In the genomic region with DNA sequence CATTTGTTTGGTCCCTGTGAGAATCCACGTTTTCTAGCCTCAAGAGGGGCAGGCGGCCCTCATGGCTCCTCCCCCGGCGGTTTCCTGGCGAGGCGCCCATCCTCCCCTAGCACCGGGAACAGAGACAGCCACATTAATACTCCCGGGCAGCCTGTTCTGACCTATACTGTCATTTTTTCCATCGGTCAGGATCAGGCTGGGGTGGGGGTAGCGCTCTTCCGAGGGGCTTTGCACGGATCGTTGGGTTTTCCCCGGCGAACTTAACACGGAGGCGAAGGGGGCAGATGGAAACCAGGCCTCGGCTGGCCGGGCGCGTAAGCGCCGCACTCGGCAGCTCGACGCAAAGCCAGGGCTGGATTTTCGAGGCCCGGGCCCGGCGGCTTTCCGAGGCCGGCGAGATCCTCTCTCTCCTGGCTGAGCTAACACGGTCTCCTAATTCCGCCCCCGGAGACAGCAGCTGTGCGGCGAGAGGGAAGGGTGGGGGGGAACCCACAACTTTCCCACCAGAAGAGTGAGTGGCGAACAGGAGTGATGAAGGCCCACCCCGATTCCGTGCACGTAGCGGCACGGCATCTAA, we compare ENCODE assay signal across 7 mouse cellular contexts. TPM values are rescaled to one million over a fixed set of nuclear protein-coding genes. Genes with fewer than 3 reads are reported as not detected.
DNase-seq lines count a peak whose midpoint lies in the region; ATAC-seq and TF ChIP-seq lines count a peak whose summit lies in the region.

No protein-coding gene starts in this region.

- no peaks in the 10 kb centered on the region for H3K36me3 ChIP-seq in CH12.LX (replicated peaks in 1 of 2; ENCODE audit: control insufficient read depth in 1 of 2, insufficient read depth in 1 of 2, low read length in 1 of 2)
- no peaks in the 10 kb centered on the region for H3K36me3 ChIP-seq in heart, embryonic 16.5 days (ENCODE audit: control insufficient read depth, insufficient read depth)

- no peak; the same call in 1 of the 2 replicates for TF ChIP-seq RAD21 in CH12.LX (IDR thresholded peaks at IDR 0.05; ENCODE audit: low read depth, low read length)

- 5% methylated on average over 44 of the region's 44 CpGs for WGBS in heart, embryonic 16.5 days

- peak; percentile 17; the same call in 1 of the 2 replicates for TF ChIP-seq POLR2A in CH12.LX (IDR thresholded peaks at IDR 0.05; ENCODE audit: low read depth, low read length)
- 0 out of 2 replicates have a peak, but pooled peaks have one; percentile 43 for TF ChIP-seq POLR2A in embryonic fibroblast, embryonic 13.5 days (IDR thresholded peaks at IDR 0.05; ENCODE audit: low read depth, low read length)

- in situ Hi-C loops in CH12.LX (cut with MboI; ENCODE audit: low pct_ligation_motif_present, low pct_unique_long_range_greater_than_20kb, low sequenced_read_pairs) = no loop called here

- no peaks in the 10 kb centered on the region for H3K27me3 ChIP-seq in CH12.LX (replicated peaks)
- peaks cover 26% of the 10 kb centered on the region; the same call in 1 of the 2 replicates for H3K27me3 ChIP-seq in heart, embryonic 16.5 days (ENCODE audit: control insufficient read depth, insufficient read depth, low read length)

- peak; percentile 61 for DNase-seq in CH12.LX (ENCODE audit: extremely low read depth)
- DNase-seq in NIH3T3 (ENCODE audit: low read depth) = peak; percentile 73
- peak; percentile 70 to 84 for DNase-seq in kidney, postnatal 36 days
- peak; percentile 63 for DNase-seq in lung, postnatal 25 days (ENCODE audit: low spot score)
- peak; percentile 74 for DNase-seq in right cerebral cortex, postnatal 4 days

- peak overlapping the region; percentile 27 for H3K27ac ChIP-seq in CH12.LX (ENCODE audit: insufficient read depth, low read depth)
- peak overlapping the region; percentile 92 for H3K27ac ChIP-seq in embryonic fibroblast, embryonic 13.5 days (ENCODE audit: insufficient read depth, low read length)
- H3K27ac ChIP-seq in heart, embryonic 16.5 days (ENCODE audit: low read length) = peak overlapping the region; percentile 90

- H3K4me3 ChIP-seq in CH12.LX (replicated peaks in 1 of 3; ENCODE audit: low read depth in 2 of 3, low read length in 2 of 3, poor library complexity in 1 of 3) = peak overlapping the region in 2 of 3 experiments; percentile 28 to 75
- no peak overlapping the region for H3K4me3 ChIP-seq in embryonic fibroblast, embryonic 13.5 days (ENCODE audit: insufficient read depth, low read length)
- H3K4me3 ChIP-seq in heart, embryonic 16.5 days (ENCODE audit: low read length) = peak overlapping the region; percentile 60

- no peak for TF ChIP-seq CTCF in CH12.LX (conservative IDR thresholded peaks at IDR 0.05 in 1 of 2, IDR thresholded peaks at IDR 0.05 in 1 of 2; ENCODE audit: low read depth in 2 of 2, low read length in 2 of 2)
- no peak for TF ChIP-seq CTCF in embryonic fibroblast, embryonic 13.5 days (IDR thresholded peaks at IDR 0.05; ENCODE audit: borderline replicate concordance, insufficient read depth, low read length)

- peak; percentile 46 for ATAC-seq in heart, embryonic 16.5 days (replicated peaks; ENCODE audit: extremely low read depth, insufficient read depth, low FRiP score)

- dilution Hi-C loops in CH12.LX (cut with MboI; ENCODE audit: extremely low pct_ligation_motif_present, extremely low pct_unique_long_range_greater_than_20kb, low sequenced_read_pairs) = no loop called here

- peak; percentile 53 for TF ChIP-seq EP300 in CH12.LX (IDR thresholded peaks at IDR 0.05; ENCODE audit: low read length)

- H3K9ac ChIP-seq in CH12.LX (ENCODE audit: insufficient read depth, low read depth) = peak overlapping the region; percentile 90
- H3K9ac ChIP-seq in heart, embryonic 16.5 days (ENCODE audit: low read length) = peak overlapping the region; percentile 81

- H3K4me1 ChIP-seq in CH12.LX (ENCODE audit: control insufficient read depth in 1 of 2, insufficient read depth in 2 of 2) = peaks cover 0 to 11% of the 10 kb centered on the region in 2 experiments; a peak in 3 of 4 replicates
- H3K4me1 ChIP-seq in embryonic fibroblast, embryonic 13.5 days (ENCODE audit: control insufficient read depth, insufficient read depth, low read length) = 0 out of 2 replicates have a peak, but pooled peaks cover 2% of the 10 kb centered on the region
- peaks cover 22% of the 10 kb centered on the region for H3K4me1 ChIP-seq in heart, embryonic 16.5 days (ENCODE audit: control insufficient read depth, insufficient read depth, low read length)

- no peaks in the 10 kb centered on the region for H3K79me2 ChIP-seq in CH12.LX (replicated peaks; ENCODE audit: control insufficient read depth, extremely low read depth, insufficient read depth, poor library complexity, severe bottlenecking)

- H3K4me2 ChIP-seq in CH12.LX (ENCODE audit: insufficient read depth, low read depth, poor library complexity, severe bottlenecking) = peak overlapping the region; percentile 41
- peak overlapping the region; percentile 71 for H3K4me2 ChIP-seq in heart, embryonic 16.5 days (ENCODE audit: low read depth, low read length)

- peaks cover 4% of the 10 kb centered on the region for H3K9me3 ChIP-seq in CH12.LX (replicated peaks; ENCODE audit: low read length)
- H3K9me3 ChIP-seq in heart, embryonic 16.5 days (replicated peaks; ENCODE audit: control insufficient read depth, low read length) = no peaks in the 10 kb centered on the region

TF ChIP-seq in CH12.LX, 34 proteins besides CTCF, POLR2A, EP300 and RAD21:
- TF ChIP-seq JUN (IDR thresholded peaks at IDR 0.05; ENCODE audit: insufficient read depth, low read depth, low read length) (peak; percentile 86), MYC (IDR thresholded peaks at IDR 0.05; ENCODE audit: low read depth, low read length) (peak; percentile 55; the same call in 1 of the 2 replicates), ELF1 (IDR thresholded peaks at IDR 0.05; ENCODE audit: low read depth, low read length) (no peak), IRF4 (IDR thresholded peaks at IDR 0.05; ENCODE audit: low read depth, low read length) (peak; percentile 63), JUND (conservative IDR thresholded peaks at IDR 0.05; ENCODE audit: low read depth, low read length) (peak; percentile 60; the same call in 1 of the 2 replicates), TCF12 (IDR thresholded peaks at IDR 0.05; ENCODE audit: low read depth, low read length) (peak; percentile 73; the same call in 1 of the 2 replicates), BHLHE40 (IDR thresholded peaks at IDR 0.05; ENCODE audit: low read depth, low read length) (peak; percentile 63), MXI1 (IDR thresholded peaks at IDR 0.05; ENCODE audit: low read depth, low read length) (no peak), UBTF (IDR thresholded peaks at IDR 0.05; ENCODE audit: low read depth, low read length) (peak; percentile 74; the same call in 1 of the 2 replicates), MEF2A (IDR thresholded peaks at IDR 0.05; ENCODE audit: borderline replicate concordance, low read depth, low read length) (peak; percentile 79), E2F4 (IDR thresholded peaks at IDR 0.05; ENCODE audit: insufficient replicate concordance, low read depth, low read length) (no peak), ETS1 (conservative IDR thresholded peaks at IDR 0.05; ENCODE audit: low read depth, low read length) (peak; percentile 84), CHD2 (IDR thresholded peaks at IDR 0.05; ENCODE audit: low read length) (peak; percentile 87), MAZ (IDR thresholded peaks at IDR 0.05; ENCODE audit: low read depth, low read length) (0 out of 2 replicates have a peak, but pooled peaks have one; percentile 44), PAX5 (IDR thresholded peaks at IDR 0.05; ENCODE audit: low read length) (no peak)

RNA-seq across cellular contexts. Expression of a gene that starts 1.8 kb away (rescaled TPM):
- total RNA-seq in CH12.LX (2012; rRNA removed) (40.0 and 41.1 TPM in 2 replicates), CH12.LX (2014; rRNA removed) (14.3 and 14.6 TPM in 2 replicates)
- polyA plus RNA-seq in CH12.LX (2012; ENCODE audit: insufficient read length, low read depth) = 29.6 and 33.8 TPM in 2 replicates
- 20.8 and 21.9 TPM in 2 replicates for polyA plus RNA-seq in embryonic fibroblast, embryonic 13.5 days (2011; ENCODE audit: insufficient read length, low read depth, missing spikeins)
- polyA plus RNA-seq in heart, embryonic 16.5 days (2015; fragmentation: Nextera tagmentation; extraction: Ambion mirVana) = 11.5 and 13.5 TPM in 2 replicates

Comparison
In these comparisons a context has a peak if more than half of its experiments do, and no peak if none do; other contexts are left out.
1. H3K27ac ChIP-seq: peak in every context shown above with its lines; median percentile 92 in embryonic fibroblast, embryonic 13.5 days; 90 in heart, embryonic 16.5 days; 27 in CH12.LX.